Mouse (Mus musculus) MEL (cell line): ENCODE measurements around the gene Hook2. TPM values are rescaled to one million over a fixed set of nuclear protein-coding genes. Genes with fewer than 3 reads are reported as not detected.

Source experiments
- DNase-seq: peaks from one replicate; pipeline ENCODE4 v3.0.0; 2011; ENCODE audit warnings: low read depth, low spot score
- H3K27ac ChIP-seq: 2 replicates; pipeline ENCODE4 v1.5.1; 2012; ENCODE audit warnings: low read depth, mild to moderate bottlenecking, control low read depth, low read length, moderate library complexity; ENCODE audit not compliant: control insufficient read depth
- H3K27me3 ChIP-seq, 2 experiments: fragments of 150-350 bp in 1 of 2; sonication (generic) in 1 of 2; 2 replicates each; pipeline ENCODE4 v1.6.1; 2012; ENCODE audit warnings: low read length in 2 of 2, mild to moderate bottlenecking in 2 of 2, improper control_type of control experiment in 1 of 2, moderate library complexity in 1 of 2; ENCODE audit not compliant: insufficient read depth in 2 of 2, control insufficient read depth in 1 of 2
- H3K36me3 ChIP-seq, 2 experiments: 2 replicates each; pipeline ENCODE4 v1.6.1; 2012 to 2014; ENCODE audit warnings: low read length in 2 of 2, improper control_type of control experiment in 1 of 2, inconsistent platforms in 1 of 2, mild to moderate bottlenecking in 1 of 2; ENCODE audit not compliant: insufficient read depth in 2 of 2, control insufficient read depth in 1 of 2
- H3K4me1 ChIP-seq, 2 experiments: fragments of 150-350 bp in 1 of 2; sonication (generic) in 1 of 2; 2 replicates each; pipeline ENCODE4 v1.6.1; 2012; ENCODE audit warnings: low read length in 2 of 2, improper control_type of control experiment in 1 of 2, mild to moderate bottlenecking in 1 of 2; ENCODE audit not compliant: insufficient read depth in 2 of 2, control insufficient read depth in 1 of 2
- H3K4me3 ChIP-seq, 2 experiments: fragments of 150-350 bp in 1 of 2; sonication (generic) in 1 of 2; 2 replicates each; pipeline ENCODE4 v1.5.1; 2012; ENCODE audit warnings: low read depth in 2 of 2, low read length in 2 of 2, mild to moderate bottlenecking in 2 of 2, moderate library complexity in 2 of 2, control low read depth in 1 of 2, improper control_type of control experiment in 1 of 2; ENCODE audit not compliant: control insufficient read depth in 1 of 2, insufficient read depth in 1 of 2
- H3K79me2 ChIP-seq: 2 replicates; pipeline ENCODE4 v1.6.1; 2012; ENCODE audit warnings: mild to moderate bottlenecking, low read length, moderate library complexity; ENCODE audit not compliant: control insufficient read depth, poor library complexity, insufficient read depth
- H3K9ac ChIP-seq: 2 replicates; pipeline ENCODE4 v1.6.1; 2012; ENCODE audit warnings: low read depth, mild to moderate bottlenecking, control low read depth, low read length, moderate library complexity; ENCODE audit not compliant: control insufficient read depth, poor library complexity, severe bottlenecking
- H3K9me3 ChIP-seq: fragments of 150-350 bp; sonication (generic); replicated peaks from 2 replicates; pipeline ENCODE4 v1.6.1; 2012; ENCODE audit warnings: mild to moderate bottlenecking, low read length, improper control_type of control experiment, moderate library complexity; ENCODE audit not compliant: insufficient read depth
- BHLHE40 ChIP-seq: IDR thresholded peaks from 2 replicates; pipeline ENCODE4 v1.6.1; 2012; ENCODE audit warnings: low read depth, mild to moderate bottlenecking, inconsistent platforms, low read length, improper control_type of control experiment, borderline replicate concordance
- CHD1 ChIP-seq: IDR thresholded peaks from 2 replicates; pipeline ENCODE4 v1.6.1; 2012; ENCODE audit warnings: low read depth, mild to moderate bottlenecking, inconsistent platforms, low read length, improper control_type of control experiment
- CTCF ChIP-seq, 3 experiments: IDR thresholded peaks in 2 of 3; conservative IDR thresholded peaks in 1 of 3; 2 replicates each; pipeline ENCODE4 v1.5.1; 2011 to 2012; ENCODE audit warnings: low read length in 3 of 3, low read depth in 2 of 3, mild to moderate bottlenecking in 2 of 3, improper control_type of control experiment in 1 of 3, inconsistent platforms in 1 of 3, mixed read lengths in 1 of 3, moderate library complexity in 1 of 3; ENCODE audit not compliant: control insufficient read depth in 1 of 3, insufficient read depth in 1 of 3, poor library complexity in 1 of 3, severe bottlenecking in 1 of 3
- E2F4 ChIP-seq: IDR thresholded peaks from 2 replicates; pipeline ENCODE4 v1.6.1; 2011; ENCODE audit warnings: low read depth, low read length, improper control_type of control experiment, borderline replicate concordance
- ELF1 ChIP-seq: IDR thresholded peaks from 2 replicates; pipeline ENCODE4 v1.6.1; 2014; ENCODE audit warnings: low read depth, mild to moderate bottlenecking, inconsistent platforms, low read length, improper control_type of control experiment, moderate library complexity
- EP300 ChIP-seq, 2 experiments: IDR thresholded peaks; 2 replicates each; pipeline ENCODE4 v1.6.1; 2011; ENCODE audit warnings: improper control_type of control experiment in 2 of 2, low read length in 2 of 2, low read depth in 1 of 2, mild to moderate bottlenecking in 1 of 2
- ETS1 ChIP-seq: IDR thresholded peaks from 2 replicates; pipeline ENCODE4 v1.6.1; 2012; ENCODE audit warnings: low read depth, mild to moderate bottlenecking, inconsistent platforms, low read length, improper control_type of control experiment, moderate library complexity
- GATA1 ChIP-seq: IDR thresholded peaks from 2 replicates; pipeline ENCODE4 v1.6.1; 2011; ENCODE audit warnings: low read depth, low read length, improper control_type of control experiment
- HCFC1 ChIP-seq: IDR thresholded peaks from 2 replicates; pipeline ENCODE4 v1.6.1; 2012; ENCODE audit warnings: low read depth, mild to moderate bottlenecking, inconsistent platforms, low read length, improper control_type of control experiment, moderate library complexity
- KAT2A ChIP-seq: conservative IDR thresholded peaks from 2 replicates; pipeline ENCODE4 v1.6.1; 2012; ENCODE audit warnings: low read depth, low read length, improper control_type of control experiment, inconsistent platforms
- MAFK ChIP-seq: IDR thresholded peaks from 2 replicates; pipeline ENCODE4 v1.6.1; 2011; ENCODE audit warnings: low read depth, mild to moderate bottlenecking, low read length, improper control_type of control experiment, borderline replicate concordance
- MAX ChIP-seq: IDR thresholded peaks from 2 replicates; pipeline ENCODE4 v1.6.1; 2011; ENCODE audit warnings: low read length, improper control_type of control experiment
- MAZ ChIP-seq: IDR thresholded peaks from 2 replicates; pipeline ENCODE4 v1.6.1; 2012; ENCODE audit warnings: low read depth, mild to moderate bottlenecking, inconsistent platforms, low read length, improper control_type of control experiment
- MEF2A ChIP-seq: IDR thresholded peaks from 2 replicates; pipeline ENCODE4 v1.6.1; 2014; ENCODE audit warnings: low read depth, mild to moderate bottlenecking, inconsistent platforms, low read length, improper control_type of control experiment; ENCODE audit not compliant: poor library complexity, insufficient replicate concordance, severe bottlenecking; ENCODE audit errors: extremely low read depth
- MXI1 ChIP-seq: IDR thresholded peaks from 2 replicates; pipeline ENCODE4 v1.6.1; 2011; ENCODE audit warnings: mild to moderate bottlenecking, low read depth, low read length, improper control_type of control experiment
- MYB ChIP-seq: IDR thresholded peaks from 2 replicates; pipeline ENCODE4 v1.6.1; 2011; ENCODE audit warnings: mild to moderate bottlenecking, low read depth, low read length, improper control_type of control experiment
- MYC ChIP-seq: IDR thresholded peaks from 2 replicates; pipeline ENCODE4 v1.6.1; 2011; ENCODE audit warnings: low read depth, mild to moderate bottlenecking, low read length, improper control_type of control experiment, moderate library complexity
- NELFE ChIP-seq: IDR thresholded peaks from 2 replicates; pipeline ENCODE4 v1.6.1; 2011; ENCODE audit warnings: low read depth, low read length, improper control_type of control experiment
- NRF1 ChIP-seq: IDR thresholded peaks from 2 replicates; pipeline ENCODE4 v1.6.1; 2014; ENCODE audit warnings: low read depth, mild to moderate bottlenecking, inconsistent platforms, low read length, improper control_type of control experiment, moderate library complexity; ENCODE audit not compliant: poor library complexity, insufficient read depth, severe bottlenecking
- POLR2A ChIP-seq, 2 experiments: IDR thresholded peaks; 2 replicates each; pipeline ENCODE4 v1.6.1; 2011 to 2012; ENCODE audit warnings: low read length in 2 of 2, mild to moderate bottlenecking in 2 of 2, control low read depth in 1 of 2, improper control_type of control experiment in 1 of 2, low read depth in 1 of 2, moderate library complexity in 1 of 2; ENCODE audit not compliant: control insufficient read depth in 1 of 2, insufficient read depth in 1 of 2, poor library complexity in 1 of 2
- POLR2AphosphoS2 ChIP-seq: IDR thresholded peaks from 2 replicates; pipeline ENCODE4 v1.6.1; 2011; ENCODE audit warnings: low read length, improper control_type of control experiment
- POLR2AphosphoS5 ChIP-seq: IDR thresholded peaks from 2 replicates; pipeline ENCODE4 v1.6.1; 2012; ENCODE audit warnings: low read depth, borderline replicate concordance, mild to moderate bottlenecking, inconsistent platforms, low read length, moderate library complexity, mixed read lengths
- RAD21 ChIP-seq: IDR thresholded peaks from 2 replicates; pipeline ENCODE4 v1.6.1; 2011; ENCODE audit warnings: mild to moderate bottlenecking, low read depth, low read length, improper control_type of control experiment
- RCOR1 ChIP-seq: IDR thresholded peaks from 2 replicates; pipeline ENCODE4 v1.6.1; 2012; ENCODE audit warnings: low read depth, mild to moderate bottlenecking, inconsistent platforms, low read length, improper control_type of control experiment
- SIN3A ChIP-seq: IDR thresholded peaks from 2 replicates; pipeline ENCODE4 v1.6.1; 2012; ENCODE audit warnings: low read length, improper control_type of control experiment, inconsistent platforms
- TBP ChIP-seq: IDR thresholded peaks from 2 replicates; pipeline ENCODE4 v1.8.0; 2011; ENCODE audit warnings: low read depth, low read length, improper control_type of control experiment
- TCF12 ChIP-seq: IDR thresholded peaks from 2 replicates; pipeline ENCODE4 v1.6.1; 2014; ENCODE audit warnings: low read depth, mild to moderate bottlenecking, inconsistent platforms, low read length, improper control_type of control experiment, moderate library complexity
- UBTF ChIP-seq: IDR thresholded peaks from 2 replicates; pipeline ENCODE4 v1.6.1; 2012; ENCODE audit warnings: low read depth, mild to moderate bottlenecking, inconsistent platforms, low read length, improper control_type of control experiment, moderate library complexity, borderline replicate concordance; ENCODE audit not compliant: insufficient read depth
- USF1 ChIP-seq: IDR thresholded peaks from 2 replicates; pipeline ENCODE4 v1.6.1; 2014; ENCODE audit warnings: low read depth, mild to moderate bottlenecking, inconsistent platforms, low read length, improper control_type of control experiment, moderate library complexity
- USF2 ChIP-seq, 2 experiments: IDR thresholded peaks; 2 replicates each; pipeline ENCODE4 v1.6.1; 2011 to 2012; ENCODE audit warnings: improper control_type of control experiment in 2 of 2, low read length in 2 of 2, borderline replicate concordance in 1 of 2, inconsistent platforms in 1 of 2, low read depth in 1 of 2, mild to moderate bottlenecking in 1 of 2; ENCODE audit not compliant: insufficient read depth in 1 of 2
- ZC3H11A ChIP-seq: IDR thresholded peaks from 2 replicates; pipeline ENCODE4 v1.6.1; 2012; ENCODE audit warnings: low read depth, mild to moderate bottlenecking, inconsistent platforms, low read length, improper control_type of control experiment
- ZKSCAN1 ChIP-seq: IDR thresholded peaks from 2 replicates; pipeline ENCODE4 v1.6.1; 2012; ENCODE audit warnings: low read depth, mild to moderate bottlenecking, inconsistent platforms, low read length, improper control_type of control experiment, moderate library complexity
- ZMIZ1 ChIP-seq: IDR thresholded peaks from 2 replicates; pipeline ENCODE4 v1.6.1; 2012; ENCODE audit warnings: low read depth, mild to moderate bottlenecking, inconsistent platforms, low read length, improper control_type of control experiment, moderate library complexity
- ZNF384 ChIP-seq: IDR thresholded peaks from 2 replicates; pipeline ENCODE4 v1.6.1; 2012; ENCODE audit warnings: low read depth, mild to moderate bottlenecking, inconsistent platforms, low read length, improper control_type of control experiment
- polyA plus RNA-seq, 2 experiments: library from polyadenylated mRNA; stranded (reverse) in 1 of 2; unstranded in 1 of 2; fragments of >175 nt in 1 of 2; fragments of >200 nt in 1 of 2; gene quantifications; 2 replicates each; pipeline versions ENCODE4 v1.2.1 to v1.2.4; 2012; ENCODE audit warnings: low replicate concordance in 2 of 2, low read depth in 1 of 2; ENCODE audit not compliant: insufficient read length in 2 of 2, insufficient read depth in 1 of 2, missing spikeins in 1 of 2
- total RNA-seq: library from RNA; depleted of rRNA; stranded (reverse); fragments of 300-350 nt; gene quantifications from 2 replicates; pipeline ENCODE4 v1.2.3, GENCODE M21; 2012

The Hook2 gene
- total and polyA plus RNA-seq, 3 experiments = 10.5 to 17.5 TPM; not detected in 1

- no peaks in the 10 kb centered on the region for H3K9me3 ChIP-seq
- peak within 1 kb of the TSS; percentile 93 for H3K27ac ChIP-seq
- DNase-seq = peak; percentile 98
- H3K36me3 ChIP-seq = peaks cover under 1 to 12% of the 10 kb centered on the region in 2 experiments; a peak in 3 of 4 replicates
- H3K79me2 ChIP-seq = peaks cover 48% of the 10 kb centered on the region
- no peaks in the 10 kb centered on the region for H3K27me3 ChIP-seq
- peak within 1 kb of the TSS; percentile 86 to 94 for H3K4me3 ChIP-seq
- peak within 1 kb of the TSS; percentile 93 for H3K9ac ChIP-seq
- H3K4me1 ChIP-seq = peaks cover 9 to 14% of the 10 kb centered on the region in 2 experiments; a peak in 3 of 4 replicates
- peak; percentile 98 for TF ChIP-seq SIN3A
- TF ChIP-seq KAT2A = no peak; the same call in 1 of the 2 replicates
- TF ChIP-seq CTCF (IDR thresholded peaks at IDR 0.05 in 2 of 3, conservative IDR thresholded peaks at IDR 0.05 in 1 of 3; ENCODE audit: control insufficient read depth in 1 of 3, insufficient read depth in 1 of 3, low read depth in 2 of 3, low read length in 3 of 3, poor library complexity in 1 of 3, severe bottlenecking in 1 of 3) = no peak
- TF ChIP-seq MAZ = no peak
- TF ChIP-seq ETS1 = 0 out of 2 replicates have a peak, but pooled peaks have one; percentile 13
- TF ChIP-seq HCFC1 = peak; percentile 86
- TF ChIP-seq POLR2A (IDR thresholded peaks at IDR 0.05; ENCODE audit: control insufficient read depth in 1 of 2, insufficient read depth in 1 of 2, low read depth in 1 of 2, low read length in 2 of 2, poor library complexity in 1 of 2) = peak; percentile 65 to 91
- TF ChIP-seq RCOR1 = no peak
- 0 out of 2 replicates have a peak, but pooled peaks have one; percentile 31 for TF ChIP-seq GATA1
- peak; percentile 82 for TF ChIP-seq MAX
- peak; percentile 79 for TF ChIP-seq ZMIZ1
- no peak for TF ChIP-seq EP300 (IDR thresholded peaks at IDR 0.05; ENCODE audit: low read depth in 1 of 2, low read length in 2 of 2)
- TF ChIP-seq E2F4 = no peak
- TF ChIP-seq BHLHE40 = peak; percentile 87
- no peak for TF ChIP-seq ZKSCAN1
- no peak for TF ChIP-seq MAFK
- peak; percentile 35; the same call in 1 of the 2 replicates for TF ChIP-seq TCF12
- TF ChIP-seq MXI1 = peak; percentile 91
- no peak for TF ChIP-seq MEF2A
- peak; percentile 88 for TF ChIP-seq MYC
- peak; percentile 100 for TF ChIP-seq CHD1
- TF ChIP-seq RAD21 = no peak
- TF ChIP-seq NELFE = peak; percentile 76
- no peak for TF ChIP-seq ZC3H11A
- peak; percentile 77 for TF ChIP-seq ELF1
- TF ChIP-seq NRF1 = no peak
- no peak for TF ChIP-seq UBTF
- peak; percentile 78; the same call in 1 of the 2 replicates for TF ChIP-seq TBP
- peak; percentile 65; the same call in 1 of the 2 replicates for TF ChIP-seq POLR2AphosphoS2
- TF ChIP-seq USF2 (IDR thresholded peaks at IDR 0.05; ENCODE audit: borderline replicate concordance in 1 of 2, insufficient read depth in 1 of 2, low read depth in 1 of 2, low read length in 2 of 2) = peak in 1 of 2 experiments; percentile 79; a peak in 2 of 4 replicates
- no peak for TF ChIP-seq POLR2AphosphoS5
- peak; percentile 94 for TF ChIP-seq USF1
- TF ChIP-seq ZNF384 = no peak; the same call in 1 of the 2 replicates
- TF ChIP-seq MYB = no peak
Observed at GRCm38 (mm10) chr8:85025098-85025932, 34.9 kb downstream of the Hook2 start, which contains the start of gene Asna1. Asna1 (minus strand) TSS chr8:85025281.
